Mouse (Mus musculus): ENCODE results near the gene Cers1.

GRCm38 (mm10) chr8:70327512-70327911 is 11.9 kb downstream of the Cers1 start:
- TF ChIP-seq CTCF (IDR thresholded peaks at IDR 0.05; ENCODE audit: insufficient read depth, low read depth, low read length) (no peak), POLR2A (IDR thresholded peaks at IDR 0.05; ENCODE audit: insufficient read depth, low read depth, low read length) (no peak)
